Mouse (Mus musculus): ENCODE results near the gene Eaf2.
"Not testable (repeated sequence)": the region's sequence is repeated elsewhere in the genome, so short reads cannot be mapped to it uniquely, and the experiment has no call there.

Gene Eaf2

DNA sequence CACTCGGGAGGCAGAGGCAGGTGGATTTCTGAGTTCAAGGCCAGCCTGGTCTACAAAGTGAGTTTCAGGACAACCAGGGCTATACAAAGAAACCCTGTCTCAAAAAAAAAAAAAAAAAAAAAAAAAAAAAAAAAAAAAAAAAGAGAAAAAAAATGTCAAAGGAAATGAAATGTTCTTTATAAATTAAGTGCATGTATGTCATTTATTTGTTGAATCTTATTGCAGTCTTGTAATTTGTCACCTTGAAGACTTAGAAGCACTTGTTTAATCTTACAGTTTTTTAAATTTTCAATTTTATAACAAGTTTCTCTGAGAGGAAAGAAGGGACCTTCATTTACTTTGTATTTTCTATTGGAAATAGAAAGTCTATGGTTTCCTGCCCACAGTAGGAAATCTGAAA lies 27.9 kb downstream of the Eaf2 start:
- DNase-seq (ENCODE audit: low spot score), result not testable (repeated sequence)

DNA sequence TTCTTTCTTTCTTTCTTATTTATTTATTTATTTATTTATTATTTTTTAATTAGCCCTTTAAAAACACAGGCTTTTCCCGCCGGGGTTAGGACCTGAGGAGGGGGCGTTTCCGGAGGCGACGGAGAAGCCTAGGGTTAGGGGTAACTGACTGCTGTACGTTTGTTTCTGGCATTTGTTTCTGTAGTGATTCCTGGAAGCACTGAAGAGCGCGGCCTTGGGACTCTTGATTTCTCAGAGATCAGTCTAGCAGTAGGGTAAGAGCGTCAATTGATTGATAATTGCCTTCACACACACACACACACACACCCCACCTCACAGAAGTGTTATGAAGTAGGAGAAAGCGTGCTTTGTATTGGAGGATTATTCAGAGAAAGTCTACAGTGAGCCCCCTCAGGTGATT lies 46.0 kb downstream of the Eaf2 start:
- no peak for DNase-seq (ENCODE audit: low spot score)

DNA sequence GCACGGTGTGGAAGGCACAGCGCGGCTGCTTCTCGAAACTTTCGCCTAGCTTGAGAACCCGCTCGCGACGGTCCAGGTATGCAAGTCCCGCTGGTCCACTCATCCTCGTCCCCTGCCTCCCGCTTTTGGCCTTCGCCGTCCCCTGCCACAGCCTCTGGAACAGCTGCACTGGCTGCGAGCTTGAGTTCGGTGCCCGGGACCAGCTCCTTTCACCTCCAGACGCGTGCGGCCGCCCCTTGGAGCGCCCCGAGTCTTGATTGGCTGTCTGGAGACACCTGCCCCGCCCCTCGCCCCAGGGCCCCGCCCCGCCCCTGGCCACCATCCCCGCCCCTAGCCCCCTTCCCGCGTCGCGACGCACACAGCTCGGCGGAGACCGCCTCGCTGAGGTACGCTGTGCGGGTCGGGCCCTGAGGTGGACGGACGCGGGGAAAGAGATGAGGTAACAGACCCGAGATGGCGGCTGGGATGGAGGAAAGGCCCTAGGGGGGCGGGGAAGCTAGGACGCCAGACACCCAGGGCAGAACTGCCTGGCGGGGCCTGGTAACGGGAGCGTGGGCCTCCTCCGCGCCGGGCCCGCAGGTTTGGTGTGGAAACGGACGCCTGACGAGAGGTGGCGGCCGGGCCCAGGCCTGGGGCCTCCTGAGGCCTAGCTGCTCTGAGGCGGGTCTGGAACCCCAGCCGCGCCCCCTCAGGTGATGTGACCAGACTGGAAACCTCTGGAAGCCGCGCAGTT lies 46.6 kb downstream of the Eaf2 start, which contains the start of gene Iqcb1:
Iqcb1 (plus strand) TSS at position 332 of the 733 bp plus-strand sequence.
- DNase-seq (ENCODE audit: low spot score), result peak; percentile 81

DNA sequence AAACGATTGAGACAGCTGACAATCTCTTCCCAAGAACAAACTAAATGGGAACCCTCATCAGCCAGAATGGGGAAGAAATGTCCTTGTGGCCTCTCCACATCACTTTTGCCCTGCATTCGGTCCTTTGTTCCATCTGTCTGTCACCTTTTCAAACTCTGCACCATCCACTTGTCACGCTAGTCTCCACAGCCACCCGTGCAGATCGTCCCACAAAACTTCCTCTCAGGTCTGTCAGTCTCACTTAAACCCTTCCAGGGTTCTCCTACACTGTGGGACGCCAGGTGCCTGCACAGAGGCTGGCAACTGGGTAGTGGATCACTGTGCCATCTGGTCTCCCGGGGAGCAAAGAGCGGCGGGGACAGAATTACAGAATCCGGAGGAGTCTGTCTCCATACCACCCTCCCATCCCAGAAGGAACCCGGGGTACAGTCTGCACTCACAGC lies 47.2 kb downstream of the Eaf2 start:
- DNase-seq (ENCODE audit: low spot score), result peak; percentile 1

DNA sequence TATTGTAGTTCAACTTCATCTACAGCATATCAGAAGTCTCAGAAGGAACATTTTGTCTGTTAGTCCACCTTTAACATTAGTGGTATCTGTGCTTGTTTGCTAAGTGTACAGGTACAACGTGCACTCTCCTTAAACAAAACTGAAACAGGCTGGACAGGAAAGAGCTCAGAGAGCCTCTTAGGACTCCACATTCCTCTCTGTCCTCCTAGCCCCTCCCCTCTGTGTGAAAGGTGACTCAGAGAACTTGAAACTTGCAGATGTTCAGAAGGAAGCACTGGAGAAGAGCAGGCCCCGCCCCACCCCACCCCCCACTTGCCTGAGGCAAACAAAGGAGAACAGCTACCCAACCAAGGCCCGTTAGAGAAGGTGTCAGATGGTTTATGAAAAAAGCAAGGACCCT lies 53.3 kb downstream of the Eaf2 start:
- no peak for DNase-seq (ENCODE audit: low spot score)

DNA sequence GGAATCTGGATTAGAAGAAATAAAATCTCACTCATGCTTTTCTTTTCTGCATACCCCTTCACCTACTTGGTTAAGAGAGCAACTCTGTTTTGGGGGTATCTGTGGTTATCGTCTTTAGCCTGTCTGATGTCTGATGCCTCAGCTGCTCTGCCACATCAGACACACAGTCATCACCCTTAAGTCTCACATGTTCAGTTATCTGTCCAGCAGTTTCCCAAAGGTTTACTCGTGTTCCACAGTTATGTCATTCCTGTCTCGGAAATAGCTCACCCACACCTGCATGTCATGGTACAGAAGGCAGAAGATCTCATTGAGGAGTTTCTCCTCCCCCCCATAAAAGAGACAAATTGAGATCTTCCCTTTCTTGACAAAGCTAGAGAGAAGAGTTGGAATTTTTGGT lies 54.1 kb downstream of the Eaf2 start:
- no peak for DNase-seq (ENCODE audit: low spot score)

DNA sequence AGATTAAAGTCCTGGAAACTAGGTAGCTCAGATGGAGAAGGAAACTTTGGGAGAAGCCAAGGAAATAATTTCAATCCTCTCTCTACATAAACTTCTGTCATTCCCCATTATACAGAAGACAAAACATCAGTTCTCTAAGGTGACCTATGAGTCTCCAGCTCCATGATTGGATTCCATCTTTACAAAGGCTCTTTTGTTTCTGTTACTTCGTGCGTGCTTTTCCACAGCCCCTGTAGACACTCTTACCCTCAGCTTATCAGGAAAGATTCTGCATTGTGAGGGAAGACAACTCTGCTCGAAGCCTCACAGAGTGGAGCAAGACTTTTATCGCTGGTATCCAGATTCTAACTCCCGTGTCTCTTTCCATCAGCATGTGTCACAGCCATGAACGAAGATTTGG lies 54.8 kb downstream of the Eaf2 start:
- no peak for DNase-seq (ENCODE audit: low spot score)

DNA sequence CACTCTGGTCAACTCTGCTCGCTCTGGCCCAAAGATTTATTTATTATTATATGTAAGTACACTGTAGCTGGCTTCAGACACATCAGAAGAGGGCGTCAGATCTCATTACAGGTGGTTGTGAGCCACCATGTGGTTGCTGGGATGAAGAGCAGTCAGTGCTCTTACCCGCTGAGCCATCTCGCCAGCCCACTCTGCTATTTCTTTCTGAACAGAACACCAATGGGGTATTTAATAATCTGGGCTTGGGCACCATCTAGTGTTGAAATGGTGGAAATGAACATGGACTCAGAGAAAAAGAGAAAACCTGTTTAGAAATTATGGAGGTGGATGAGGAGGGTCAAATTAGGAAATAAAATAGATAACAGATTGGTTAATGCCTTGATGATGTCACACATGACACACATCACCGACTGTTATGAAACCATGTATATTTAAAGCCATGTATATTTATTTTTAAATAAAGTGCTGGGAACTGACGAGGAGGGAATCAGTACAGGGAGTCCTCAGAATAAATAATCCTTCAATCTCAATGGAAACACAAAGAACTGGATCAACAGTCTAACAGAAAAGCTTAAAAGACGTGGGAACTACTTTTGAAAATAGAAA lies 57.4 kb downstream of the Eaf2 start:
- DNase-seq (ENCODE audit: low spot score), result peak; percentile 75

DNA sequence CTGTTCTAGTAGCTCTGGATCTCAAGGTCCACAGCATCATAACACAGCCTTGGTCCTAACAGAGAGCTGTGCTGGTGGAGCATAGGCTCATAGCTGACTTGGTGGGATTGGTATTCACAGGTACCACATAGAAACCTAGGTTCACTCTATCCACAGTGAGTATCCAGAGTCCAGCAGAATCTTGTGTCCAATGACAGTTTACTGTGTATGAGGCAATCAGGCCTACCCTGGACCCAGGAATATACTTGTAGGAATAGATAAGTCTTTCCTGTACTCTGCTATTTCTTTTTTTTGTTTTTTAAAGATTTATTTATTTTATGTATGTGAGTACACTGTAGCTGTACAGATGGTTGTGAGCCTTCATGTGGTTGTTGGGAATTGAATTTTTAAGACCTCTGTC lies 57.9 kb downstream of the Eaf2 start:
- DNase-seq (ENCODE audit: low spot score), result no peak

DNA sequence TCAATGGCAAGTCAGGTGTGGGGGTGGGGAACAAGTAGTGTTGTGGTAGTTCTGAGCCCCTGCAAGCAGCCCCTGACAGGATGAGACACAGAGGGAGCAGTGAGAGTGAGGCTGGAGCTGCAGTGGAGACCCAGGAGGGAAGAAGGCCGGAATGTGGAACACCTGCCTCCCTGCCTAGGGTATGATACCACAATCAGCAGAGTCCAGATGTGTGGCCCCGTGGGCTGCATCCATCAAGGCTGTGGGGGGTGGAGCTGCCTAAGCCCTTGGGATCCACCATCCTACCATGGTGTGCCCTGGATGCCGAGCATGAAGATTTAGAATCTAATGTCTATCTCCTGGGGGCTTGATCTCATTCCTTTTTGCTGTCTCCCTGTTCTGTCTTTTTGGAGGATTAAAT lies 61.1 kb downstream of the Eaf2 start:
- no peak for DNase-seq (ENCODE audit: low spot score)

DNA sequence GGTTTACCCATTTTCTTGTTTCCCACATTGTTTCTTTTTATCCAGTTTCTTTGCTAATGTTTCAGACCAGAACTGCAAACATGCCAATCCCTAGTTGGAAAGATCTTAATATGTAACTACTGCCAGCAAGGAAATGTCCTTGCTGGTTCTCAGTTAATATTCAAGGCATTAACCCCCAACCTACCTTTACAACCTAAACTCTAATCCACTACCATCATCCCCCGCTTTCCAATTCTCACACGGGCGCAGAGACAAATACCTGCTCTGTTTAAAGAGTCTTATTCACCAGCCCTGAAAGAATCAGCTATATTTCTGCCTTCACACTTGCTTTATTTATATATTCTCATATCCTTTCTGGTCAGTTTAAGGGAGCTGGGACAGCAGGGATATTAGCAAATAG lies 66.2 kb downstream of the Eaf2 start:
- DNase-seq (ENCODE audit: low spot score), result no peak

DNA sequence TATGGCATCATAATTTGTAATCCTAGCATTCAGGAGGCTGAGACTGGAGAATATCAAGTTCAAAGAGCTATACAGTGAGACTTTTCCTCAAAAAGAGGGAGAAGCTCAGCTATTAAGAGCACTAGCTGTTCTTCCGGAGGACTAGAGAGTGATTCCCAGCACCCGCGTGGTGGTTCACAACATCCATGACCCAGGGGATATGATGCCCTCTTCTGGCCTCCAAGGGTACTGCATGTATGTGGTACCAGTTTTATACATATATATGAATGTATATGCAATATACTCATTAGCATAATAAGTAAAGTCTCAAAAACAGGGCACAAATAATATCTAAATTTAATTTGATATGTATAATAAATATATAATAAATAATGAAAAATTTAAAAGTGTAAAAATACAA lies 72.4 kb downstream of the Eaf2 start:
- no peak for DNase-seq (ENCODE audit: low spot score)

DNA sequence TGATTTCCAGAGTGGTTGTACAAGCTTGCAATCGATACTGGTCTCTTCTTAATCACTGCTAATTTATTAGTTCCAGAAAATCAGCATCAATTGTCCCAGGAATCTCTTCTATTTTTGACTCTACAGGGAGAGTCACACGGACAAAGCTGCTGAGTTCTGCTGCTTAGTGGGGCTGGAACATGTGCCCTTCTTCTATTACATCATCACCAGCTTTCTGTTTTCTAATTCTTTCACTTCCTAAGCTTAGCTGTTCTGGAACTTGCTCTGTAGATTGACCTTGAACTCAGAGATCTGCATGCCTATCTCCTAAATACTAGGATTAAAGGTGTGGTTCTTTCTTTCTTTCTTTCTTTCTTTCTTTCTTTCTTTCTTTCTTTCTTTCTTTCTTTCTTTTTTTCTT lies 76.5 kb downstream of the Eaf2 start:
- DNase-seq (ENCODE audit: low spot score), result no peak

DNA sequence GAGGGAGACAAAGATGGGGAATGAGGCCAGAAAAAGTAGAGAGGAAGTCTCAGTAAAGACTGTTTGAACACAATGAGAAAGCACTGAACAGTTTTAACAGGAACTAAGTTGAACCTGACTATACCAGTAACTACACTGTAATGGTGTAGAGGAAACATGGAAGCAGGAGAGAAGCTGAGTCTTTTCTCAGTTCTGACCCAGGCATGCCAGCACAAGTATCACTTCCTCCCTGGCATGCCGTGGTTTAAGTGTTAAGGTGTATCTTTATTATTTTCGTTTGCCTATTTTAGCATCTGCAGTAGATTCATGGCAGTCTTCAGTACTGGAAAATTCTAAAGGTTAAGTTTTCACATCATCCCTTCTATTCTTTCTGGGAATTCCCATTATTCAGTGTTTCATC lies 79.8 kb downstream of the Eaf2 start:
- no peak for DNase-seq (ENCODE audit: low spot score)

DNA sequence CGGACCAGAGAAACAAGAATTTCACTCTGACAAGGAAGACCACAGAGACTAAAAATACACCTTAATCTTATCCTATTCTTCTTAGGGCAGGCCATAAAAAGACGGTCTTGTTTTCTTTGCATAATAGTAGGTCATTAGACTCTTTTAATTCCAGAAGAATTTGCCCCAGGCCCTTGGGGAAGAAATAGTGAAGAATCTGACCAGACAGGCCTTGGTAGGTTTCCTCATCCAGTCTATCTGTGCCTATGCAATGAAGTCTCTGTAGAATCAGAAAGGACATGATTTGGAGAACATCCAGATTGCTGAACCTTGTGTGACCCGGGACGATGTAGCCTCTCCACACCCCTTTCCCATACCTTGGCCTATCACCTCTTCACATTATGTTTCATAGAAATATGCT lies 84.6 kb downstream of the Eaf2 start:
- no peak for DNase-seq (ENCODE audit: low spot score)

DNA sequence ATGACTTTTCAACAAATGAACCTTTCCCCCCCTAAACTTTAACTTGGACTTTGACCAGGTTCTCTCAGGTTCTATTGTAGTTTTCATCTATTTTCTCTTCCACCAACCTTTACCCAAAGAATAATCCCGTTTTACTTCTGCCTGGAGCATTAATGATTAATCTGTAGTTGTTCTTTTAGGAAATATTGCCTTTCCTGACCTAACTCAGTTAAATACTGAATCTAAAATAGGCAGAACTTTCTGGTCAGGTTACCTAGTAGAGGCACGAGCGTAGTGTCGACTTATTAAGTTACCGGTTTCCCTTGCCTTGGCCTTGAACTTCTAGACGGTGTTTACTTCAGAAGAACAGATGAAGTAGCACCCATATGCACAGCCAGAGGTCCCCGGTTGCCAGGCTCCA lies 88.3 kb downstream of the Eaf2 start:
- DNase-seq (ENCODE audit: low spot score), result no peak

DNA sequence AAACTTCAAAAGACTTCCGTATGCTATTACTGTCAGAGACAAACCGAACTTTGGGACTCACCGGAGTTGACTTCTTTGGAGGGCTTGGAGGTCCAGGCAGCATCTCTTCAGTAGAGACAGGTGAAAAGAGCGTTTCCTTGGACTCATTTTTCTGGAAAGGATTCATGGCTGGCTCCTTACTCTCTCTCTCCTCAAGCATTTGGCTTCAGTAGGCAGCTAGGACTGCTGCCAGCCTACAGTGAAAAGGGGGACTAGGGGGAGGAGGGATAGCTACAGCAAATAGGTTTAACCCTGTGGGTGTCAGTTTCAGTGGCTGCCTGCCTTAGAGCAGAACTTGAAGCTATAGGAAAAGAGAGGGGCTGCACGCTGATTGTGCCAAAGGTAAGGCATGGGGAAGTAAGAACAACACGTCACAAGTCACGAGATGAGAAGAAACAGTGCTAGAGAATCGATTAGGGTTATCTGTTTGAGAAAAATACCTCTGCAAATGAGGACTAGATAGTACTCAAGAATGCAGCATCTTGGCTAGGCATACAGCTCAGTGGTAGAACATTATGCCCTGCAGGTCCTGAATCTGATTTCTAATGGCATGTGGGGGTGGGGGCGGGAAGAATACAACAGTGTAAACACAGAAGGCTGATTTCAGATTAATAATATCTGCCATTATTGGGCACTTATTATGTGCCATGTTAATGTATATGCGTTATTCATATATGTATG lies 90.0 kb downstream of the Eaf2 start, which contains the start of gene Slc15a2:
Slc15a2 (minus strand) TSS at position 369 of the 720 bp plus-strand sequence.
- no peak for DNase-seq (ENCODE audit: low spot score)

DNA sequence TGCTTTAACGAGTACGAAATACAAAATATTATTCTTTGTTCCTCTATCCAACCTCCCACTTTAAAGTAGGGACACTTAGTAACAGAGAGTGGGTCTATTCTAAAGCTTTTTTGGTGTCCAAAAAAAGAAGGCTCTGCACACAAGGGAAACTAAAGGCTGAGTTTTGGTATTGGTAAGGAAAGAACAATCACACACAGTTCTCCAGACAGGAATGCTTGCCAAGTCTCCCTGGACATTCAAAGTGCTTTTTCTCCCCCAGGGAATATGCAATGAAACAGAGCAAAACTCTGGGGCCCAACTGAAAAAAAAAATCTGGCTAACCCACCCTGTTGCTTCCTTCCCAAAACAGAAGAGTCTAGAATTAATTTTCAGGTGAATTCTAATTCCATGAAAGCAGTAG lies 90.7 kb downstream of the Eaf2 start:
- no peak for DNase-seq (ENCODE audit: low spot score)

DNA sequence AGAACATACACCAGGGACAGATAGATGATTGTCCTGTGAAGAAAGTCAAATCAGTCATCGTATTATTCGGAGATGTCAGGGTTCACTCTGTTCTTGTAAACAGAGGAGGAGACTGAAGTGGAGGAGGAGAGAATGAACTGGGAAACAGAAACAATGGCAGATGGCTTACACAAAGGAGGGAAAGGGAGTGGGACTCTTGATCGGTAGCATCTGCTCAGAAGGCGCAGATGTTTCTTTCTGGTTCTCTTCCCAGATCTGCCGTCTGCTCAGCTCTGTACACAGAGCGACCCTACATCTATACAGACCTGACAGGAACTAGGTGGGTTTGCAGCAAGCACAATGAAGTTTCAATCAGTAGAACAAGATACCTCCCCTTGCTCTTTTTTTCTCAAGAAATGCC lies 99.1 kb downstream of the Eaf2 start:
- no peak for DNase-seq (ENCODE audit: low spot score)

DNA sequence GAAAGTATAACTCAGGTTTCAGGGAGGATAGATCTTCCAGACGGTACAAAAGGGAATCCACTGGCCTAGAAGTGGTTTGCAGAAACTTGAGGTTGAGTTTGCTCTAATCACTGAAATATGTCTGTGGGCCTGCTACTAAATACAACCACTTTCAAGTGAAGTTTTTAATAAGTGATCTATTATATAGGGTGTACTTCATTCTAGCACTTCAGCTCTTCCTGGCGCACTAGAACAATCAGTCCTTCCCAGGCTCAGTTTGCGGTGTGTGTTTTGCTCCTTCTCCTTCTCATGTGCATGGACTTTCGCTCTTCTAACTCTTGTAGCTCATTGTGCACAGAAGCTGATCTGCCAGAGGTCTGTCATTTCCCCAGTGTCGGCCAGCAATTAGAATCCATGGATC lies 101.8 kb downstream of the Eaf2 start:
- DNase-seq (ENCODE audit: low spot score), result no peak

DNA sequence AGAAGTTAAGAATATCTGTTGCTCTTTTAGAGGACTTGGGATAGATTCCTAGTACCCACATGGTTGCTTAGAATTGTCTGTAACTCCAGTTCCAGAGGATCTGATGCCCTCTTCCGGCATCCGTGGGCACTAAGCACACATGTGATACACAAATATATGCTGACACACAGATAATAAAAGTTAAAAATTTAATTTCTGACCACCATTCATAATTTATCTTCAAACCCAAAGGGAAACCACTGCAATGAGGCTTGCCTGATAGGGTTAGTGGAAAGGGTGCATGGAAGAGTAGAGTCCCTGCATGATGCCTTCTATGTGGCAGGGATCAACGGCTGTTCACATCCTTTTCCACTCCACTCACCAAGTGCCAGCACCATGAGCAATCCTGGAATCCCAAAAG lies 103.1 kb downstream of the Eaf2 start:
- no peak for DNase-seq (ENCODE audit: low spot score)

DNA sequence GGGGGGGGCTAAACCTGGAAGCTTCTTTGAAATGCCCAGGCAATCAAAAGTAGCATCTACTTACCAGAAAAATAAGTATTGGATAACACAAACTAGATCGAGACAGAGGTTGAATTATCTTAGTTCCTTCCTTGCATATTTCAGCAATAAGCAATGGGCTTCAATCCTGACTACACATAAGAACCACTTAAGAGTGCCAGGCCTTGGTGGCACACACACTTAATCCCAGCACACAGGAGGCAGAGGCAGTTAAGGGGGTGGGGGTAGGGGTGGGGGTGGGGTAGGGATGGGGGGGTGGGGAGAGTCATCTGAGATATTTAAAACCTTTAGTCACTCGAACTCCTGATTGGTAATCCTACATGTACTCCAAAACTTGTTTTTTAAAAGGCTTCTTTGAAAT lies 103.6 kb downstream of the Eaf2 start:
- DNase-seq (ENCODE audit: low spot score), result no peak

DNA sequence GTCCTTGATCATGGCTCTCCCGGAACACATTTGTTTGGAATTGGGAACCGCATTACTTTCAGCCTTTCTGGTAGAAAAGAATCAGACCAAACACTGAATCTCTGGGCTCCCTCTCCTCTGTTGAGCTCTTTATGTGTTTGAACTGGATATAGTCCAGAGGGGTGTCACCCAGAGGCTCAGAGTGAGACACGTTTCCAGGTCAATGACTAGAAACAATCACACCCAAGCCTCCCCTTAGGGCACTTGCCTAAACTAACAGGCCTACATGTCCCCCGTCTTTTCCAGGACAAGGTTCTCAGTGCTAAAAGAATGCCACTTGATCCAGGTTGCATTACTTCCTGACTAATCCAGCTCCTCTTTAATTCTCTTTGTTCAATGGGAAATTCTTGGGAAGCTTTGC lies 104.0 kb downstream of the Eaf2 start:
- DNase-seq (ENCODE audit: low spot score), result no peak
